Mouse (Mus musculus) right cerebral cortex, adult 2 months (tissue): ENCODE data around the gene Kcnc1.

Experiments
- DNase-seq, 2 experiments: peaks; one replicate each; pipeline ENCODE4 v3.0.0; 2021 to 2022; ENCODE audit warnings: low spot score in 2 of 2

The Kcnc1 gene

GRCm38 (mm10) chr7:46473141-46473540, 76.8 kb downstream of the Kcnc1 start:
- no peak for DNase-seq

- DNase-seq, result no peak
Measured at GRCm38 (mm10) chr7:46475464-46475863, 79.2 kb downstream of the Kcnc1 start.

- no peak for DNase-seq
Measured at GRCm38 (mm10) chr7:46477456-46477855, 81.2 kb downstream of the Kcnc1 start.

DNA sequence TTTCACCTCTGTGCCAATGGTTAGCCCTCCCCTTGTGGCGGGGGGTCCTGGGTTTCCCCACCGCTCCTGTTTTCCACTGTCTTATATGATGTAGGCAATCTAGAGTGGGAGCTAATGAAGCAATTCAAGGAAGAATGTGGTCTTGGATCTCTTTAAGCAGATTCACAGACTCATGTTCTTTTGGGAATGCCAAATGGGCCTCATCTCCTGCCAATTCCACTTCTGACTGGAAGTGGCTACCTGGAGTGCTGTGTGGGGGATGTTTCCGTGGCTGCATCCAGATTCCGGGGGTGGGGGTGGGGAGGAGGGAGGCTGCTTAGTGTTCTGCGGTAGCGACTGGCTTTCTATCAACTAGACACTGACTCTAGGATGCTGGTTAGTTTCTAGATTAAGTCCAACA, 83.5 kb downstream of the Kcnc1 start:
- DNase-seq, result no peak

GRCm38 (mm10) chr7:46482099-46482531, 85.8 kb downstream of the Kcnc1 start:
- DNase-seq, result no peak

DNA sequence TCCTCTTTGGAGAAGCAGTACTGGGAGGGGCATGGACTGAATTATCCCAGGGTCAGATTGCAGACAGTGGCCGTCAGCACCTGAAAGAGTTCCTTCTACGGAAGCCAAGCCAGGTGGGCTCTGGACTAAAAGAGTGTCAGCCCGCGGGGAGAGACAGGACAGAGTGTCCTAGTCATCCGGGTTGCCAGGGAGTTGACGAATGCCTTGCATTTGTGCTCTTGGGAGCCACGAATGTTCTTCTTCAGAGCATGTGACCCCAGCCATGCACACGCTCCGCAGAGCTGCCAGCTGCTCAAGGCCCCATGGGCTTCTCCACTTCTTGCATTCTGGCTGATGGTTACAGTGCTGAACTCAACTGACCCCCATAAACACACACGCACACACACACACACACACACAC, 86.8 kb downstream of the Kcnc1 start:
- no peak for DNase-seq

- no peak for DNase-seq
Measured at GRCm38 (mm10) chr7:46484223-46484622, 87.9 kb downstream of the Kcnc1 start.

- DNase-seq, result no peak
Measured at GRCm38 (mm10) chr7:46486761-46487160, 90.5 kb downstream of the Kcnc1 start.

DNA sequence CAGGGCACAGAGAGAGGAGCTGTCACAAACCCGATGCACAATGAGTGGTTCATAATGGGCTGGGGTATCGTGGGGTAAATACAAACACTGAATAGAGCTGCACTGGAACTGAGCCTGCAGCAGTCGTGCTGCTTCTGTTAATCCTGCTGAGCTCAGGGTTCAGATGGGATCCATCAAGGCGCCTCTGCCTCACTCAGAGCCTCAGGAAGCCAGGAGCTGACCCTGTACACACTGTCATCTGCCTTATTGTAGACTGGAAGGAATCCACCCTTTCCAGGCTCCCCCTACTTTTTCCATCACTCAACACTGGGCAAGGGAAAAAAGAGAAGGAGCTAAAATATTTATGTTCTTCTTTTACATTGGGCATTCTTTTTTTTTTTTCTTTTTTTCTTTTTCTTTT, 91.1 kb downstream of the Kcnc1 start:
- DNase-seq, result no peak
